Comparison of ENCODE assay signal across 42 mouse cellular contexts in genomic region chr4:144567752-144568151, GRCm38 (mm10). TPM values are rescaled to one million over a fixed set of nuclear protein-coding genes. Genes with fewer than 3 reads are reported as not detected.
"Had no signal": no experiment of that assay in that cellular context is flagged by ENCODE, and none has a peak within 500 bp of the region (broad histone marks: within the 10 kb centered on the region; RNA-seq: fewer than 3 reads in every experiment).

No protein-coding gene starts in this region.

- H3K36me3 ChIP-seq: heart, embryonic 12.5 days; heart, embryonic 13.5 days; heart, embryonic 15.5 days; hindbrain, embryonic 10.5 days; hindbrain, embryonic 12.5 days; hindbrain, embryonic 13.5 days; hindbrain, embryonic 15.5 days; intestine, embryonic 15.5 days; kidney, embryonic 15.5 days had no signal

- H3K27me3 ChIP-seq: heart, embryonic 12.5 days; heart, embryonic 13.5 days; heart, embryonic 15.5 days; hindbrain, embryonic 12.5 days; hindbrain, embryonic 13.5 days; hindbrain, embryonic 15.5 days; intestine, embryonic 15.5 days; kidney, embryonic 15.5 days had no signal

- DNase-seq: heart, postnatal 10 days; heart, postnatal 14 days; heart, postnatal 36 days; heart, postnatal 4 days; kidney, adult 11 months; kidney, adult 18-20 months; kidney, adult 2 months; kidney, adult 8-10 months; kidney, adult 9 months; kidney, postnatal 10 days; kidney, postnatal 14 days; kidney, postnatal 25 days; kidney, postnatal 36 days; kidney, postnatal 4 days; layer of hippocampus, adult 9-11 months; layer of hippocampus, postnatal 36 days had no signal

- H3K9me3 ChIP-seq: heart, embryonic 15.5 days; intestine, embryonic 15.5 days had no signal

- H3K4me1 ChIP-seq: heart, embryonic 12.5 days; heart, embryonic 13.5 days; heart, embryonic 15.5 days; hindbrain, embryonic 10.5 days; hindbrain, embryonic 12.5 days; hindbrain, embryonic 13.5 days; hindbrain, embryonic 15.5 days; intestine, embryonic 15.5 days; kidney, embryonic 15.5 days had no signal

- H3K27ac ChIP-seq: heart, embryonic 13.5 days; heart, embryonic 15.5 days; hindbrain, embryonic 10.5 days; hindbrain, embryonic 12.5 days; hindbrain, embryonic 13.5 days; hindbrain, embryonic 14.5 days; hindbrain, embryonic 15.5 days; hindbrain, postnatal 0 days; intestine, embryonic 15.5 days; kidney, embryonic 15.5 days; kidney, postnatal 0 days; layer of hippocampus, adult 2 months; left cerebral cortex, adult 2 months had no signal

- H3K4me3 ChIP-seq: heart, embryonic 12.5 days; heart, embryonic 13.5 days; heart, embryonic 15.5 days; hindbrain, embryonic 10.5 days; hindbrain, embryonic 12.5 days; hindbrain, embryonic 13.5 days; hindbrain, embryonic 15.5 days; intestine, embryonic 15.5 days; kidney, embryonic 15.5 days; layer of hippocampus, adult 2 months; left cerebral cortex, adult 2 months had no signal

- ATAC-seq: hindbrain, embryonic 16.5 days; hindbrain, postnatal 0 days; inflammation-experienced regulatory T-cells, adult 6 months; intestine, embryonic 15.5 days; intestine, embryonic 16.5 days; intestine, postnatal 0 days had no signal

RNA-seq across cellular contexts. Expression of gene Gm13124, which starts 2.8 kb away (rescaled TPM):
- polyA plus RNA-seq: heart, embryonic 12.5 days; heart, embryonic 13.5 days; heart, embryonic 14.5 days; heart, embryonic 15.5 days; heart, embryonic 16.5 days; heart, postnatal 0 days; hindbrain, embryonic 10.5 days; hindbrain, embryonic 11.5 days; hindbrain, embryonic 12.5 days; hindbrain, embryonic 13.5 days; hindbrain, embryonic 14.5 days; hindbrain, embryonic 15.5 days; hindbrain, embryonic 16.5 days; hindbrain, postnatal 0 days; inflammation-experienced regulatory T-cells, adult 6 months; intestine, embryonic 14.5 days; intestine, embryonic 15.5 days; intestine, embryonic 16.5 days; intestine, postnatal 0 days; kidney, adult 2 months; kidney, embryonic 14.5 days; kidney, embryonic 15.5 days; kidney, embryonic 16.5 days; kidney, postnatal 0 days; large intestine, adult 2 months had no signal

RNA-seq across cellular contexts. Expression of gene Aadacl4, which starts 45.8 kb away (rescaled TPM):
- polyA plus RNA-seq: heart, embryonic 12.5 days; heart, embryonic 13.5 days; heart, embryonic 14.5 days; heart, embryonic 15.5 days; heart, embryonic 16.5 days; heart, postnatal 0 days; hindbrain, embryonic 10.5 days; hindbrain, embryonic 11.5 days; hindbrain, embryonic 12.5 days; hindbrain, embryonic 13.5 days; hindbrain, embryonic 14.5 days; hindbrain, embryonic 15.5 days; hindbrain, embryonic 16.5 days; hindbrain, postnatal 0 days; inflammation-experienced regulatory T-cells, adult 6 months; intestine, embryonic 14.5 days; intestine, embryonic 15.5 days; intestine, embryonic 16.5 days; intestine, postnatal 0 days; kidney, adult 2 months; kidney, embryonic 14.5 days; kidney, embryonic 15.5 days; kidney, embryonic 16.5 days; kidney, postnatal 0 days; large intestine, adult 2 months had no signal

RNA-seq across cellular contexts. Expression of gene 9430007A20Rik, which starts 48.1 kb away (rescaled TPM):
- polyA plus RNA-seq: heart, embryonic 12.5 days; heart, embryonic 13.5 days; heart, embryonic 14.5 days; heart, embryonic 15.5 days; heart, embryonic 16.5 days; heart, postnatal 0 days; hindbrain, embryonic 10.5 days; hindbrain, embryonic 11.5 days; hindbrain, embryonic 12.5 days; hindbrain, embryonic 13.5 days; hindbrain, embryonic 14.5 days; hindbrain, embryonic 15.5 days; hindbrain, embryonic 16.5 days; hindbrain, postnatal 0 days; inflammation-experienced regulatory T-cells, adult 6 months; intestine, embryonic 14.5 days; intestine, embryonic 15.5 days; intestine, embryonic 16.5 days; intestine, postnatal 0 days; kidney, adult 2 months; kidney, embryonic 14.5 days; kidney, embryonic 15.5 days; kidney, embryonic 16.5 days; kidney, postnatal 0 days; large intestine, adult 2 months had no signal
